Mouse (Mus musculus) hindbrain, embryonic 15.5 days (tissue): ENCODE data around the gene Ndst4. TPM values are rescaled to one million over a fixed set of nuclear protein-coding genes. Genes with fewer than 3 reads are reported as not detected.

Experiments
- ATAC-seq: fragments of 200-750 bp; cut with Nextera tagmentation; 2 replicates; pipeline ENCODE4 v1.8.0; 2017; ENCODE audit warnings: low read depth, moderate number of reproducible peaks, moderate TSS enrichment; ENCODE audit not compliant: low FRiP score
- H3K27ac ChIP-seq: fragments of 300-500 bp; sonication (generic); replicated peaks from 2 replicates; pipeline ENCODE4 v1.5.1; 2015; ENCODE audit warnings: mild to moderate bottlenecking, inconsistent platforms
- H3K27me3 ChIP-seq: fragments of 300-500 bp; sonication (generic); 2 replicates; pipeline ENCODE4 v1.6.1; 2015; ENCODE audit warnings: control low read depth, inconsistent platforms
- H3K36me3 ChIP-seq: fragments of 300-500 bp; sonication (generic); 2 replicates; pipeline ENCODE4 v1.6.1; 2015; ENCODE audit warnings: control low read depth, inconsistent platforms
- H3K4me1 ChIP-seq: fragments of 300-500 bp; sonication (generic); replicated peaks from 2 replicates; pipeline ENCODE4 v1.6.1; 2015; ENCODE audit warnings: control low read depth, inconsistent platforms
- H3K4me2 ChIP-seq: fragments of 300-500 bp; sonication (generic); 2 replicates; pipeline ENCODE4 v1.6.1; 2015; ENCODE audit warnings: moderate library complexity, mild to moderate bottlenecking, inconsistent platforms
- H3K4me3 ChIP-seq: fragments of 300-500 bp; sonication (generic); 2 replicates; pipeline ENCODE4 v1.5.1; 2015; ENCODE audit warnings: mild to moderate bottlenecking, inconsistent platforms
- H3K9ac ChIP-seq: fragments of 300-500 bp; sonication (generic); 2 replicates; pipeline ENCODE4 v1.6.1; 2015; ENCODE audit warnings: inconsistent platforms
- H3K9me3 ChIP-seq: fragments of 300-500 bp; sonication (generic); 2 replicates; pipeline ENCODE4 v1.6.1; 2016; ENCODE audit warnings: control low read depth, inconsistent platforms
- WGBS: fragments of 180-500 bp; shearing (Covaris S2); methylation state at CpG from one replicate; pipeline ENCODE4 v1.1.7; 2015; 5-methylcytosine and 5-hydroxymethylcytosine counted together
- polyA plus RNA-seq: library from polyadenylated mRNA; unstranded; fragments of >200 nt; fragmentation: Nextera tagmentation; extraction: Ambion mirVana; gene quantifications from 2 replicates; pipeline ENCODE4 v1.2.1, GENCODE M21; 2015

Ndst4 gene
- polyA plus RNA-seq, 1 experiment from 2014 or later = 4.0 TPM

DNA sequence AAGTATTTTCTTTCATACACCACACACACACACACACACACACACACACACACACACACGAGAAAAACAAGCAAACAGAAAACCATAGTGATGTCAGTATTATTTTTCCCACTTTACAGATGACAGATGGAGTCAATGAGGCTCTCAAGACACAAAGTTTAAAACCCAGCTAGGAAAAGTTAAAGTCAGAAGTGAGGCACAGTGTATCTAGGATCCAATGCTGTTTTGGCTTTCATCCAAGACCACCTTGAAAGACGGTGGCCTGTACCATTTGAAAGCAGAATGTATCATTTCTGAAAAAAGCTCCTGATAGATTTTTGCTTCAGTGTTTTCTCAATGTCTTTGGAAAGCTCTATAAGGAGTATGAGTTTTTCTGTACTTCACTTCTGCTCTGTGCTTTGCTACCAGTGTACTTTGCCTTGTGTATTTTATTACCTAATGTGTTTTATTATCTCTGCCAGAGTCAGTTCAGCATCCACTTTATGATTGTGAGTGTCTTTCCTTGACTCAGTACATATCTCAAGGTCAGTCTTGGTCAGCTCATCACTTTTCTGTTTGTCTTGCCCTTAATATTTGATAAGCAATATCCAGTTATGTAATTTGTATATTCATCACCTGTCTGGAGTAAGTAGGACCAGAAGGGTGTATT, 257.1 kb downstream of the Ndst4 start:
- no peak overlapping the region for H3K9ac ChIP-seq
- no peaks in the 10 kb centered on the region for H3K4me1 ChIP-seq
- no peak overlapping the region for H3K4me3 ChIP-seq
- H3K4me2 ChIP-seq = no peak overlapping the region
- H3K36me3 ChIP-seq = no peaks in the 10 kb centered on the region
- H3K27ac ChIP-seq = no peak overlapping the region
- H3K27me3 ChIP-seq = no peaks in the 10 kb centered on the region
- H3K9me3 ChIP-seq = no peaks in the 10 kb centered on the region
- ATAC-seq = no peak
- 57% methylated on average over 2 of the region's 2 CpGs for WGBS

- Histone ChIP-seq H3K4me3 (no peak overlapping the region), H3K4me1 (peaks cover 5% of the 10 kb centered on the region; the same call in 1 of the 2 replicates), H3K4me2 (no peak overlapping the region), H3K9ac (no peak overlapping the region), H3K27me3 (no peaks in the 10 kb centered on the region), H3K36me3 (no peaks in the 10 kb centered on the region), H3K9me3 (no peaks in the 10 kb centered on the region), H3K27ac (no peak overlapping the region)
- no peak for ATAC-seq
- WGBS = 39% methylated on average over 9 of the region's 9 CpGs
Measured at GRCm38 (mm10) chr3:125673997-125674794, 270.3 kb downstream of the Ndst4 start.

DNA sequence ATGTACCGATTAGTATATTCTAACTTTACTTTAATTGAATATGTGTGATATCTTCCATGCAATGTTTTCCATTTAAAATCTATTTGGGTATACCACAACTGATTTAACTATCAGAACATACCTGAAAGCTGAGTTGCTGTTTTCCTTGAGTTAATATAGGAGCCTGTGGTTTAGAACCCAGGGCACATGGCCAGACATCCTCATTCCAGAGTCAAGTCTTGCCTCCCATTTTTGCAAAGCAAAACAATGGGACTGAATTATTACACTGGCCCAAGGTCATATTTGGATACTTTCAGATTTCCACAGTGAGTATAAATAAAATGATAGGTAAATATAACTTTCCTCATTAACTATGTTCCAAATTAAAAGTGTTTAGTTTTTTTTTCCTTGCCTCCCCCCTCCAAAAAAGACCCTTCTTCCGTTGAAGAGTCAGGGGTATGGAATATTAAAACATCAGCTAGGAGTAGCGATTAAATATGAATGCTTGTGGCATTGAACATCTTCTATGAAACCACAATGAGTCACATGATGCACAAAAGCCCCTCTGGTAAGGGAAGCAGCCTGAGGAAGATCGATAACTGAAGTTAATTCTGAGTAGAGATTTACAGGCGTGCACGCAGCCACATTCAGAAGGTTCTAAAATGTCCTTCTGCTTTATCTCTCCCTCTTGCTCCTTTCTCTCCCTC, 271.5 kb downstream of the Ndst4 start:
- H3K4me2 ChIP-seq = no peak overlapping the region
- H3K4me3 ChIP-seq = no peak overlapping the region
- no peak for ATAC-seq
- no peaks in the 10 kb centered on the region for H3K27me3 ChIP-seq
- no peak overlapping the region for H3K9ac ChIP-seq
- peaks cover 5% of the 10 kb centered on the region; the same call in 1 of the 2 replicates for H3K4me1 ChIP-seq
- H3K27ac ChIP-seq = no peak overlapping the region
- WGBS = 83% methylated on average over 6 of the region's 6 CpGs
- H3K36me3 ChIP-seq = no peaks in the 10 kb centered on the region
- H3K9me3 ChIP-seq = no peaks in the 10 kb centered on the region

DNA sequence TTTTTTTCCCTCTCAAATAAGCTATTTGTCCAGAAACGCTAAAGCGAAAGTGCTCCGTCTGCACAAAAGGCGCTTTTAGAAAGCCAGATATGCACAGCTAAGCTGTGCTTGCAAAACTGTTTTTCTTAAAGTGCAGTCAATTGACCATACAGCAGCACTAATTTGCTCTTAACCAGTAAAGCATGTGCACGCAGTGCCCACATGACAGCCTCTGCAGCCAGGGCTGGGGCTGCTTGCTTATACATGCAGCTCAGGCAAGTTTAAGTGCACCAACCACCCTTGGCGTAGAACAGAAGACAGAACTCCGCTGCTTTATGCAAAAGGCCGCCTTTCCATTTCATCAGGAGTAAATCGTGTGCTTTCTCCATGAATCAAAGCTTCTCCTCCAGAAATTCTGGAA, 275.0 kb downstream of the Ndst4 start:
- no peak overlapping the region for H3K27ac ChIP-seq
- 51% methylated on average over 9 of the region's 9 CpGs for WGBS

GRCm38 (mm10) chr3:125683460-125684230, 279.8 kb downstream of the Ndst4 start:
- Histone ChIP-seq H3K27me3 (no peaks in the 10 kb centered on the region), H3K4me2 (no peak overlapping the region), H3K9ac (no peak overlapping the region), H3K36me3 (no peaks in the 10 kb centered on the region), H3K27ac (no peak overlapping the region), H3K4me1 (no peaks in the 10 kb centered on the region), H3K4me3 (no peak overlapping the region), H3K9me3 (no peaks in the 10 kb centered on the region)
- ATAC-seq = no peak
- WGBS = 75% methylated on average over 8 of the region's 8 CpGs

More for the DNA sequence above, 275.0 kb downstream of the Ndst4 start:
- H3K4me1 ChIP-seq = peaks cover 5% of the 10 kb centered on the region; the same call in 1 of the 2 replicates
- no peak overlapping the region; the same call in 1 of the 2 replicates for H3K9ac ChIP-seq
- H3K36me3 ChIP-seq = no peaks in the 10 kb centered on the region
- H3K4me3 ChIP-seq = no peak overlapping the region
- peak; percentile 74 for ATAC-seq
- no peaks in the 10 kb centered on the region for H3K27me3 ChIP-seq
- H3K4me2 ChIP-seq = peak overlapping the region; percentile 18
- no peaks in the 10 kb centered on the region for H3K9me3 ChIP-seq

DNA sequence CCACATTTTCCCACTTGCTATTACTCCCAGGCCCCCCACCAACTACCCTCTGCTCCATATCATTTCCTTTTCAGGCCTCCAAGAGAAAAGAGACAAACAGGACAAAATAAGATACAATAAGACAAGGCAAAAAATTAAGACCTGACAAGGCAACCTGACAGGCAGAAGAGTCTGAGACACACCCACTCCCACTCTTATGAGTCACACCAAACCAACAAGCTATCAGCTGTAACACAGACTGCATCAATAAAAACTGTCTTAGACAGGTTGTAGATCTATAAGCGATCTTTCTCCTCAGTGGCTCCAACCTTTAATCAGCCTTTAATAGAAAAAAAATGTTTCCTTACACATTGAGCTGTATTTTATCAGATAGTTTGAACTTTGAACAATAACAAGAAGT, 280.7 kb downstream of the Ndst4 start:
- Histone ChIP-seq H3K36me3 (no peaks in the 10 kb centered on the region), H3K4me3 (no peak overlapping the region), H3K9me3 (no peaks in the 10 kb centered on the region), H3K9ac (no peak overlapping the region), H3K27me3 (no peaks in the 10 kb centered on the region), H3K4me2 (no peak overlapping the region), H3K4me1 (no peaks in the 10 kb centered on the region), H3K27ac (no peak overlapping the region)
- WGBS = 90% methylated on average over 1 of the region's 1 CpGs
- no peak for ATAC-seq

GRCm38 (mm10) chr3:125687601-125688000, 283.7 kb downstream of the Ndst4 start:
- WGBS = 75% methylated on average over 2 of the region's 2 CpGs
- Histone ChIP-seq H3K27me3 (no peaks in the 10 kb centered on the region), H3K4me1 (no peaks in the 10 kb centered on the region), H3K27ac (no peak overlapping the region), H3K36me3 (no peaks in the 10 kb centered on the region), H3K9me3 (no peaks in the 10 kb centered on the region), H3K4me2 (no peak overlapping the region), H3K4me3 (no peak overlapping the region), H3K9ac (no peak overlapping the region)
- ATAC-seq = no peak

GRCm38 (mm10) chr3:125690948-125691347, 287.1 kb downstream of the Ndst4 start:
- no peaks in the 10 kb centered on the region for H3K36me3 ChIP-seq
- H3K4me2 ChIP-seq = no peak overlapping the region
- H3K4me3 ChIP-seq = no peak overlapping the region
- H3K27ac ChIP-seq = no peak overlapping the region
- H3K9ac ChIP-seq = no peak overlapping the region
- no peaks in the 10 kb centered on the region for H3K27me3 ChIP-seq
- H3K4me1 ChIP-seq = no peaks in the 10 kb centered on the region
- no peaks in the 10 kb centered on the region for H3K9me3 ChIP-seq
- no peak for ATAC-seq
- WGBS = 64% methylated on average over 1 of the region's 1 CpGs

DNA sequence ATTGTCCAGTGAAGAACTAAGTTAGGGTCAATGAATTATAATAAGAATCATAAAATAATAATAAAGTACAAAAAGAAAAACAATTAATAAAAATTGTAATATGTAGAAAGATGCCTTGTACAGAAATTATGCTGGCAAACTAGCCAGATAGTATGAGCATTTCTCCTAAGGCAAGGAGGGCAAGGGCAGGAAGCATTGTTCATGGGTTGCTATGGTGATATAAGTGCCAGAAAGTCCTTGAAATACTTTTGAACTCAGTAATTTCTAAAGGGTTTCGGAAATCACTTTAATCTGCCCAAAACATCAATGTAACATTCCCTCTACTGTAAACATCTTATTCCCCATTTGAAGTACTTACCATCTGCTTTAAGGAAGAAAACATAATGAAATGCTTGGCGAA, 319.1 kb downstream of the Ndst4 start:
- H3K27ac ChIP-seq = no peak overlapping the region

GRCm38 (mm10) chr3:125734945-125735344, 331.1 kb downstream of the Ndst4 start:
- Histone ChIP-seq H3K4me2 (no peak overlapping the region), H3K9ac (no peak overlapping the region), H3K27ac (no peak overlapping the region), H3K9me3 (no peaks in the 10 kb centered on the region), H3K4me3 (no peak overlapping the region), H3K4me1 (no peaks in the 10 kb centered on the region), H3K36me3 (no peaks in the 10 kb centered on the region), H3K27me3 (no peaks in the 10 kb centered on the region)
- no peak for ATAC-seq
- 85% methylated on average over 2 of the region's 2 CpGs for WGBS

More for the DNA sequence above, 319.1 kb downstream of the Ndst4 start:
- 0 out of 2 replicates have a peak, but pooled peaks cover 4% of the 10 kb centered on the region for H3K4me1 ChIP-seq
- no peaks in the 10 kb centered on the region for H3K36me3 ChIP-seq
- no peaks in the 10 kb centered on the region for H3K9me3 ChIP-seq
- no peak overlapping the region for H3K4me2 ChIP-seq
- H3K4me3 ChIP-seq = no peak overlapping the region
- 77% methylated on average over 2 of the region's 2 CpGs for WGBS
- no peak overlapping the region for H3K9ac ChIP-seq
- H3K27me3 ChIP-seq = no peaks in the 10 kb centered on the region
- no peak for ATAC-seq

DNA sequence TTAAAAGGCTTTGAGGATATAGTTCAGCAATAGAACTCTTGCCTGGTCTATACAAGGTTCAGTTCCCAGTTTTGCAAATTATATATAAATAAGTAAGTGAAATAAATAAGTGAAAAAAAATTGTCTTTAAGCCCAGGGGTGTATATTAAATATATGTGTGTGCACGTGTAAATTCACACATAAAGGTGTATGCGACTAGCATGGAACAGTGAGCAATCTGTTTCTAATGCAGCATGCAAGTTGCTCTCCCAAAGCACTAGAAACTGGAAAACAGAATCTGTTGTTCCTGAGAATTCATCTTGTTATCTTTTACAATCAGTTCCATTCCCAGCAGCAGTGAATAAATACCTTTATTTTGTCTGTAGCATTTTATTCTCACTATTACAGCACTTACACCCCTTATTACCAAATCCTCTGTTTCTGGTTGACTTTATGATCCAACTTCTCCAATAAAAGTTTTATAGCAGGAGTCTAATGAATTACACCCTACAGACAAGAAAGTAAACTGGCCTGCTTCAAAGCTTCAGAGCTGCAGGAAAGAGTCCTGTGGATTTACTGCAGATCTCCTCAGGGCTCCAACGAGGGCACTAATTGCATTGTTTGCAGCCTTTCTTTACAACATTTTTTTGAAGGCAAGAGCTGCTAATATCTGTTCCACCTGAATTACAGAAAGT, 340.7 kb downstream of the Ndst4 start:
- ATAC-seq = no peak
- Histone ChIP-seq H3K4me2 (no peak overlapping the region), H3K36me3 (no peaks in the 10 kb centered on the region), H3K4me3 (no peak overlapping the region), H3K4me1 (no peaks in the 10 kb centered on the region), H3K27ac (no peak overlapping the region), H3K27me3 (no peaks in the 10 kb centered on the region), H3K9ac (no peak overlapping the region), H3K9me3 (no peaks in the 10 kb centered on the region)
- 74% methylated on average over 3 of the region's 3 CpGs for WGBS
